Mouse (Mus musculus) ovary, adult 18-20 months (tissue): Measurements from ENCODE around the gene Lipc.
A peak's percentile ranks its signal among the peaks of the same experiment; 100 is the strongest.

ENCODE experiments used
- DNase-seq: peaks from one replicate; pipeline ENCODE4 v3.0.0; 2022; ENCODE audit warnings: low spot score, mixed read lengths

Gene Lipc

DNA sequence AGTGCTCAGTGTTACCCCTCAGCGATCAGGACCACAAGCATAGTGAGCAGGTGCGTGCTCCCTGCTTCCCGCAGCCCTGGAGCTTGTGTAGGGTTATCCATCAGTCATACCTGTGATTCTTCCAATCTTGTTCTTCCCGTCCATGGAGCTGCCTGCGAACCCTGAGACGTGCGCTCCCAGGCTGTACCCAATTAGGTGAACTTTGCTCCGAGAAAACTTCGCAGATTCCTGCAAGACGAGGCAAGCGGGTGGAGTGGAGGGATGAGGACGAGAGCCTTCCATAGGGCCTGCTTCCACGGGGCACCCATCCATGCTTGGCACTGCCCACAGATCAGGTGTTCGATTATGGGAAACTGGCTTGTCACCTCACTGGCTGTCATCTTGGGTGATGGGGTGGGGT, 133.3 kb downstream of the Lipc start:
- no peak for DNase-seq

DNA sequence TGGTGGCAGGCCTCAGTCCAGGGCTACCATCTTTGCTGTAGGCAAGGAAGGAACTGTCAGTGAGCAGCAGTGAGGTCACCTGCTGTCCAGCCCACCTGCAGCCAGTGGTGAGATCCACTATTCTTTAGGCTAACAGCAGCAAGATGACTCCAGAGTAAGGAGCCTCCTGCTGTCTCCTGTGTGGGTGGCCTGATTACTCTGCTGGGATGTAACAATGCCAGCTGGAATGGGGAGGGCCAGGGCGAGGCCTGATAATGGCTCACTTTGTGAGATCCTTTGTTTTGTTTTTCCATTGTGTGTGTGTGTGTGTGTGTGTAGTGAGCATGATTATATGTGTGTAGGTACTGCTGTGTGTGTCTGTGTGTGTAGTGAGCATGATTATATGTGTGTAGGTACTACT, 134.6 kb downstream of the Lipc start:
- no peak for DNase-seq

DNA sequence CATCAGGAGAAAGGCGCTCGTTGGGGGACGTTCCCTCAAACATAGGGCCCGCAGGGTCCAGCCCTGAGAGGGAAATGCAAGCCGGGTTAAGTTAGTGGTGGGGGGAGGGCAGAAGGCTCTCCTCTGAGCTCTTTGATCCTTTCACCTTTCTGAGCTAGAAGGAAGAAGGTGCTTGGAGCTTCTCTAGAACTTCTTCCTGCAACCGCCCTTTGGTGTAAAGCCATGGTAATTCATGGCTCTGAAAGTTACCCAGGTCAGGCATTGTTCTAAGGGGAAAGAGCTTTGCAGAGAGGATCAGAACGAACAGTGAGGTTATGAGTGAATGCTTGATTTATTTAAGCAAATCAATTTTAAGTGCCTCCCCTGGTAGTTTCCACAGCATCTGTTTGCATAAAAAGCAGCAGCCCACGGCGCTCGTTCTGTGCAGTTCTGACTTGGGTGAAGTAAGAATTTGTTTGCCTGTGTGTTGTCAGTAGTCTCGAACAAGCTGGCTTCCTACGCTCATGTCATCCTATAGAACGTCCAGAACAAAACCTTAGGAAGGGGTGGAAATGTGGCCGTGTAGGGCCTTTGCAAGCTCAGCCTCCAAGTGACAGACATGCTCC, 135.2 kb downstream of the Lipc start:
- no peak for DNase-seq

DNA sequence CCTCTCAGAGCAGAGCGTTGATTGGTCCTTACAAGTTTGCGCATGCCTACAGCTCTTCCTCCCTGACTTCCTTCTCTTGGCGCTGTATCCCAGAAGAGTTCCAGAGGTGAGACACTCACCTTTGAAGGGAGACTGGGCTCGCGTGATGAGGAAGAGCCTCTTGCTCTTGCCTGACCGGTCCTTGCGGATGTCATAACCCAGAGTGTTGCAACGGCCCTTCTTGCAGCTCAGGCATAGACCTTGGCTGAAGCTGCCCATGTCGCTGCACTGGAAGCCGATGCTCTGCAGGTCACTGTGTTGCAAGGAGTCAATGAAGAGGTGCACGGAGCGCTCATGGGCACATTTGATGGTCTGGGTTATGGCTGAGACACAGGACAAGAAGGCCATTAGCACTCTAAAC, 139.5 kb downstream of the Lipc start:
- DNase-seq, result no peak

DNA sequence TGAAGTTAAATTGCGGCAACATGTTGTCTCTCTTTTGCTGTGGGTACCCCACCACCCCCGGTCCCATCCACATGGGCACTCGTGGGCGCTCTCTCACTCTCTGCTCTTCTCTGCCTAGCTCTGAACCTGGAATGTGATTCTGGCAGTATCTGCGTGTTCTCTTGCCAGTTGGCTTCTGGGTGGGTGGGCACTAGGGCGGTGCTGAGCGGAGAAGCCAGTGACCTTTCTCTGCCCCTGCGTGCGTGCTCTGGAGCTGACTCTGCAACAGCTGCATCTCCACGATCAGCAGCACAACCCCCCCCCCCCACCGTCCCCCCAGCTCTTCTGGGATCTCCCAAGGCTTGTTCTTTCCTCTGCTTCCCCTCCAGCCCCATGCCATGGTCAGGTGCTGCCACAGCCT, 144.3 kb downstream of the Lipc start:
- DNase-seq, result no peak

DNA sequence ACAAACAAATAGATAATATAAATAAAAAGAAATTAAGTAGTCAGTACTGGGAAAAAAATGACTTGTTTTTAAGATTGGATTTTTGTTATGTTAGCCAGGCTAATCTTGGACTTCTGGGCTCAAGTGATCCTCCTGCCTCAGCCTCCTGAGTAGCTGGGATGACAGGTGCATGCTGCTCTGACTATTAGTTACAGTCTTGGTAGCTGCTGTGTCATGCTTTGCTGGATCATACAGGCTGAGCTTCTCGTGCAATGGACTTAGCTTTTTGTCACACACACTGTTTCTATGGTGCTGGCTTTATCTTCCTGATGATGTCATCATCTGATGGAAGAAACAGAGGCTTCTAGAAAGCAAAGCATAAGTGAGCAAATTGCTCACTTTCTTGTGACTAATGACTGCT, 146.0 kb downstream of the Lipc start:
- DNase-seq, result no peak

DNA sequence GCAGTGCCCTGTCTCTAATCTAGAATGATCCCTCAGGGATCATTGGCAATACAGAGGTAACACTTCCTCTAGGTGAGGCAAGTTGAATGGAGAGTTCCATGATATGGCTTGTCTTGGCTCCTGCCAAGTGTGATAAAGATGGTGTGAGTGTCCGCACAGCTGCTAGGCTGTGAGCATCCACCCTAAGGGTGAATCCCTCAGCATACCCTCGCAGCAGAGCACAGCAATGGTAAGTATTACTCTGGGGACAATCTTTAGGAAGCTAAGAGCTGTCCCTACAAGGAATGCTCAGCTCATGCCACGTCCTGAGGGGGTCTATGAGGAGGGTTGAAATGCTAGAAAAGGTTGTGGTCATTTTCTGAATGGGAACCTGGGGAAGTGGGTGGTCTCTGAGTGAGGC, 149.2 kb downstream of the Lipc start:
- DNase-seq, result no peak

DNA sequence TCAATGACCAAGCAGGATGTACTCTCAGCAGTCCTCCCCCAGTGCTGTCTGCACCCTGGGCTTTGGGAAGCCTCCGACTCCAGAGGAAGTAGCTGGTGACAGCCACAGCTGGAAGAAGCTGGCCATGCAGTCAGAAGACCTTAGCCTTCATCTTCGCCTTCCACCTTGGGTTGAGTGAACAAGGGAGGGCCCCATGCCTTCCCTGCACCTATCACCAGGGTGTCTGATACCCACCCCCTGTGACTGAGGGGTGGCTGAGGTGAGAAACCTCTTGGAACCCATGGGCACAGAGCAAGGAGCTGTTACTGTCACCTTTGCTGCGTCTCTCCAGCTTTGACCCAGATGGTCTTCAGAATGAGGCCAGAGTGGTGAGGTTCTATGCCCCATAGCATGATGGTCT, 150.3 kb downstream of the Lipc start:
- DNase-seq, result no peak

DNA sequence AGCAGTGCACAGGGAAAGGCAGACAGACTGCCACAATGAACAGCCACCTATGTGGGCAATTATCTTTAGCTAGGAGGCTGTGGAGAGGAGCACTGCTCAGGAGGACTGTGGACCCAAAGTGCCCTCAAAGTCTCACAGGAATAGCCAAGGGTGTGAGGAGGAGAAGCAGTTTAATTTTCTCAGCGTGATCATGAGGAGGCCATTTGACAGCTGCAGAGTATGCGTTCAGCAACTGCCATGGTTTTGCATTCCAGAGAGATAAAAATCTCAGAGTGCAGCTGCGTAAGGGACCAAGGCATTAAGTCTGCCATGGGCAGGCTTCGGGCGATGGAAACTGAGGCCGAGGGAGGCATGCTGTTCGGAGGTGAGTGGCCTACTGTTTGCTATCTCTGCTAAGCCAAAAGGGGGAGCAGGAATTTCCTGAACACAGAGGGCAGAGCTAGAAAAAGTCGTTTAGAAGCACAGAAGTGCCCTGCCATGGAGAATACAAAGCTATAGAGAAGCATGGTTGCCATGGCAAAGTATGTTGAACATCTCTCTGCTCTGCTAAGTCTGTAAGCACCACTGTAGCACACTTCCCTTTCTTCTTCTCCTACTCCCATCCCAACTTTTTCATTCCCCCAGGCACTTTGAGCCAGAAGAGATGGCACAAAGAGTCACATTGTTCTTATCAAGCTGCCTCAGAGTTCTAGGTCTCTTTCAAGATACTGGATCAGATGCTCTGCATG, 151.3 kb downstream of the Lipc start:
- no peak for DNase-seq

DNA sequence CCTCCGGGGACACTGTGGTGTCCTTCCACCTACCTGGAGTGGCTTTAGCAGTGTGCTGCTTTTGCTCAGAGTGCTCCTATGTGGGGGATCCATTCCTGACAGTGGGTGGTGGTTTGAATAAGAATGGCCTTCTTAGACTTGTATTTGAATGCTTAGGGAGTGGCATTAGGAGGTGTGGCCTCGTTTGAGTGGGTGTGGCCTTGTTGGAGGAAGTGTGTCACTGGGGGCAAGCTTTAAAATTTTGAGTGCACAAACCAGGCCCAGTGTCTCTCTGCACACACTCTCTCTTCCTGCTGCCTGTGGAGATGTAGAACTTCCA, 156.6 kb downstream of the Lipc start:
- no peak for DNase-seq

DNA sequence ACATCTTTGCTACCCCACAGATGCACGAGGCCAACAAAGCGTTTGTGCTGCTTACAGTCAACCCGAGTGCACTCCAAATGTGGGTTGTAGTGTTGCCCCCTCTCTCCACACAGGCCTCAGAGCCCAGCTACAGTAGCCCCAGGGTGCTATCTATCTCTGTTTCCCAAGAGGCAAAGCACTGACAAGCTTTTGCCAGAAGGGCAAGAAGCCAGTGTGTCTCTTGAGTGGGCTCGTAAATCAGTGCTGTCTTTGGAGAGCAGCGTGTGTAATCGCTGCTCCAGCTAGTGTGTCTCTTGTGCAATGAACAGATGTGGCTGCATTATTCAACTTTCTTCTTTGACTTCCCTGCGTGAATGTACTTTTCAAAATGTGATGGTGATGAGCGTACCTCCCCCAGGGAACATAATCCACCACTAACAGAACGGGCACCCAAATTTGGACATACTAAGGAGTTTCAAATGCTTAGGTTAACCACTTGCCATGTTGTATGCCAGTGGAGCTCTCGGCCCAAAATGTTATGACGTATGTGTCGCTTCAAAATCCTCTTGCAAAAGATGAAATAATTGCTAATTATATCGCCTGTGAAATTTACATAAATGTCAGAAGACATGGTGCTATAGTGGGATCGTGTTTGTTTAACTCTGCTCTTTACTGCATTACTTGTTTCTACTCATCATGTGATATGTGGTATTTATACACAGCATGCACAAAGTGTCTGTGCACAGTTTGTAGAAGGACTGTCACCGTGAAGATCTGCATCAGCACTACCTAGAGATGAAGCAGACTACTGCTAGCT, 157.2 kb downstream of the Lipc start:
- DNase-seq, result peak; percentile 13

DNA sequence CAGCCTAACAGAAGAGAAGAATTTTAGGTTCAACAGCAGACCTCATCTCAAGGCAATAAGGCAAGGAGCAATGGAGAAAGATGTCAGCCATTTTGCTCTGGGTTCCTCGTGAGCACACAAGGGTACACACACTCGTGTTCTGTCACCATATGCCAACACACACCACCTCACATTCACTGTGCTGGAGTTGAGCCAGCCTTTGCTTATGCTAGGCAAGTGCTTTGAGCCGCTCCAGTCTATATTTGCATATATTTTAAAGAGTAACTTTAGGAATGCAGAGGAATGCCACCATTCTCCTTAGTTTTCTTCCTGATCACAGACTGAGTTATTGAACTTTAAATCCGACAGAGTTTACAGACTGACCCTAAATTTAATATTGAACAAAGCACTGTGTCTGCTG, 161.4 kb downstream of the Lipc start:
- DNase-seq, result no peak

DNA sequence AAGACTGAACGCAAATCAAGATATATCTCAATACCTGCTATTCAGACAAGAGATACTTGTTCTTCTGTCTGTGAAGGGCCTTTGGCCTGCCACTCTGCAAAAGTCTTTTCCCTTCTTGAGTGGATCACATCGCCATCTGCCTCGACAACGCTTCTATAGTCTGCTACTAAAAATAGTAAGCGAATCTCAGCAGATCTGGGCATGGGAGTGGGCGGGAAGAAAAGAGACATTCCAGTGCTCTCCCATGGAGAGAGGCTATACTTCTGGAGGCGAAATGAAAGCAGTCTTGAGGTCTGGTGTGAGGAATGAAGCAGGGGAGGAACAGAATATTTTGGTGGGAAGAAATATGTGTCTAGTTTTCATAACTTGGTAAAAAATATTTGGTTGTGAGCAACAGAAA, 163.3 kb downstream of the Lipc start:
- DNase-seq, result no peak

DNA sequence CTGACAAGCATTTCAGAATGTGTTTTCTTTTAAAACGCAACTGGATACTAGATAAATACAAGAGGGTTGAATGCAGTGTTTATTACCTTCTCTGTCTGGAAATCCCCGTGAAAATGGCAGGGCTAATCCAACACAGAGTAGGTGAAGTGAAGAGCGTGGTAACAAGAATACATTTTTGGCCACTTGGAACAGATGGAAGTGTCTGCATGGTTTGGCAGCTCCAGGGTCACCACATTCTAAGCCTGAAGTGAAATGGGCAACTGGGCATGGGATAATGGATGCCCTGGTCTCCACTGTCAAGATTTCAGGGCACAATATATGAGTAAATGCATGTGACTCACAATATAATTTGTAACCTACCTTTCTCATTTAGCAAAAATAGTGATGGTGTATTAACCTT, 169.8 kb downstream of the Lipc start:
- no peak for DNase-seq

DNA sequence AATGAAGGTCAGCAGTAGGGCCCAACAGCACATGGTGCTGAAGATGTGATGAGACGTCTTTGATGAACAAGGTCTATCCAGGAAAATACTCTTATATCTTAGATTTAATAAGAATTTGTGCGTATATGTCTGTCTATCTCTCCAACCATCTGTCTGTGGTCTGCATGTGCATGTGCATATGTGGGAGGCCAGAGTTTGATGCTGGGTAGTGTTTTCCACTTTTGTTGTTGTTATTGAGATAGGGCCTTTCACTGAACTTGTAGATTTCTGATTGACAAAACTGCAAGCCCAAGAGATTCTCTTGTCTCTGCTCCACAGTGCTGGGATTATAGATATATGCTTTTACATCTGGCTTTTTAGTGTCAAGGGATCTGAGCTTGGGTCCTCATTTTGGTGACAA, 176.5 kb downstream of the Lipc start:
- no peak for DNase-seq

DNA sequence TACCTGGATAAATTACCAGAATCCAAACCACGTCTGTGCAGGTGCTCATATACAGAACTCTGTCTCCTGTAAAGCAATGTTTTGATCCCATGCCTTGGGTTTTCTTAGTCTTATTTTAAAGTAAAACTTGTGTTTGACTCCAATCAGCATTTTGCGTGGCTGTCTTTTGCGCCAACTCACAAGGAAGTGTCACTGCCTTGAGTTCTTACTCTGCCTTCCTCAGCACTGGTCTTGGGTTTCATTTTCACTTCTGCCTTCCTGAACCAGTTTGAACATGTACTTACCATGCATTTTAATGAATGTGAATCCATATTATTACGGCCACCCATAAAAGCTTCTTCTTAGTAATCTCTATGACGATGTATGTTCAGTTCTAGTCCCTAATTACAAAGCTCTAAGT, 191.1 kb downstream of the Lipc start:
- DNase-seq, result no peak

DNA sequence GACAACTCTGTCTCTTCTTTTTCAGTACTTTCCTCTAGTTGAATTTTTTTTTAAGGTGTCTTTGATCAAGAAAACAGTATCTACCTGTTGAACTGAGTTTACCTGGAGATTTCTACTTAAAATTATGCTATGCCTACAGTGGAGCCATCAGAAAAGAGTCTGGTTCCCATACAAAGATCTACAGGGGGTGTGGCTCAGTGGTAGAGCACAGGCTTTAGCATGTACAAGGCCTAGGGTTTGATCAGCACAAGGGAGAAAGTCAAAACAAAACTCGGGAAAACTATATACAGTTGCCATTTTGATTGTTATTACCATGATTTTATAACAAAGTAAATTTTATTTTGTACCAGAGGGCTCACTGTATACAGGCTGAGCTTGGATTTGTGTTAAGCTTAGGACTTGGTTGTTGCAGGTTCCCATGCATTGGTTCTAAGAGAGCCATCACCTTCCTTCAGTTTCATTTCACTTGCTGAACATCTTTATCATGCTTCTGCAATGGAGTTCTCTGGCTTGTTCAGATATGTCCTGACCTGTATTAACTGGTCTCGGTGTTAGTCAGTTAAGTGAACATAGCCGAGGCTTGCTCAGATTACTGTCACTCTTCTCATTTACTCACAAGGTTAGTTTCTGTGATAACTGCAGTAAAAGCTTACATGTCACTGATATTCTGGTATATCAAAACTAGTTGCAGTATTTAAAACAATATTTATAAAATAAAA, 200.4 kb downstream of the Lipc start:
- no peak for DNase-seq
